Mouse (Mus musculus) mouse trophoblast stem cell (cell line): Measurements from ENCODE around the gene Pon3.
"Not testable (repeated sequence)": the region's sequence is repeated elsewhere in the genome, so short reads cannot be mapped to it uniquely, and the experiment has no call there.

Experiments
- in situ Hi-C, 2 experiments: fragments of 300-500 bp; cut with MseI, MboI; formaldehyde crosslinking; loops; 2 replicates in 1 of 2; 3 replicates in 1 of 2; pipeline ENCODE4 v1.15.1; 2025

Pon3 gene

DNA sequence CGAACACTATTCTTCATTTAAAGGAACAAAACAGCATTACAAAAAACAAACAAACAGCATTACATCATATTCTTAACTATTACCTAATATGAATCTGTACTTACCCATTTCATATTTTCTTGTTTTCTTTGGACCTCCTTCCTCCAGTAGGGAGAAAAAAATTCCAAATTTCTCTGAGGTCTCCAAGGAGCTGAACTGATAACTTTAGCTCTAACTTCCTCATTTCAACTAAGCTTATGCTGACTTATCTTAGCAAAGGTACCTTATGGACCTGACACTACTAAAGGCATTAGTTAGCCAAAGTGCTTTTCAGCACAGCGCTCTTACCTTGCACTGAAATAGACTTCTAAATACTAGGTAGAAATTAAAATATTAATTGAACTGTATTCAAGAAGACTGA lies 1.2 kb downstream of the Pon3 start:
- in situ Hi-C loops = no loop called here

DNA sequence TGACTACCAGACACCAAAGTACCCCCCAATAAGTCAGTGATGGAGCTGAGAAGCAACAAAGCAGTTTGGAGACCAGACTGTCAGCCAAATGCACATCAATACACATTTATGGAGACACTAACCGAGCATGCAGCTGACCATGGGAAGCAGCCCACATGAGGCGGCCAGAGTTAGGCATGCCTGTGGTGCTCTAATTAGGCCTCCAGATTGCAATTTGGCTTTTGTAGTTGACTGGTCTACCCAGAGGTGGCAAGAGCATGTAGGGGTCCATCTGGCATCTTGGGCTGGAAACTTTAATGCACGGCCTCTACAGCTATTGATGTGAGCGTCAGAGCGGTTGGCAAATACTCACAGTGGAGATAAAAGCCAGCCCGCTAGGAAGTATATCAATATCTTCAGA lies 10.2 kb downstream of the Pon3 start:
- in situ Hi-C loops = no loop called here

DNA sequence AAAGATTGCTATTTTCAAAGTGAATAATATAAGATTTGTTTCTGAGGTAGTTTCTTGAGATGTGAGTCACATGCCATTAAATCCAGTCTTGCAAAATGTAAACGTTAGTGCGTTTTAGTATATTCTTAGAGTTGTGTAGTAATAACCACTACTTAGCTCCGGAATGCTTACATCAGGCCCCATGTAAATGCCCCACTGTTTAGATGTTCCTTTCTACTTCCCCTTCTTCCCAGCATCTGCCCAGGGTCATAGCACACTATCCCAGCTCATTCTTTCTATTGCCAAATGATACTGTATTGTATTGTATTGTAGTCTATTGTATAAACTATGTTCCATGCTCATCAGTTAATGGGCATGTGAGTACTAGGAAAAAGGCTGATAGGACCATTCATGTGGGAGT lies 17.3 kb downstream of the Pon3 start:
- in situ Hi-C loops = no loop called here

DNA sequence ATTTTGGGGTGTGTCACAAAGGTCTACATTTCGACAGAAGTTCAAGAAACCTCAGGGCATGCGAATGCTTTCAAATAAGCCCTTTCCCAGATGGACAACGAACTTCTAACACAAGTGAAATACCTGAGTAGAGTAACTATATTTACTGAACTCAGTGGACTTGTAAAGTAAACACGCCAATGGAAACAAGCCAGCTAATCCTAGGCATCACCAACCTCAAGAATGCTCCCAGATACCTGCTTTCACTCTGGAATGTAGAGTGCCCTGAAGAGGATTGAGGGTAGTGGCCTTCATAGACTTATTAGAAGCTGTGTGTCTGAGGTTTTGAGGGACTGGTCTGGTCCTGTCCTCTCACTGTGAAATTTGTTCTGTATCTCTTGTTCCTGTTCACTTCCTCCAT lies 18.6 kb downstream of the Pon3 start:
- in situ Hi-C loops = no loop called here

DNA sequence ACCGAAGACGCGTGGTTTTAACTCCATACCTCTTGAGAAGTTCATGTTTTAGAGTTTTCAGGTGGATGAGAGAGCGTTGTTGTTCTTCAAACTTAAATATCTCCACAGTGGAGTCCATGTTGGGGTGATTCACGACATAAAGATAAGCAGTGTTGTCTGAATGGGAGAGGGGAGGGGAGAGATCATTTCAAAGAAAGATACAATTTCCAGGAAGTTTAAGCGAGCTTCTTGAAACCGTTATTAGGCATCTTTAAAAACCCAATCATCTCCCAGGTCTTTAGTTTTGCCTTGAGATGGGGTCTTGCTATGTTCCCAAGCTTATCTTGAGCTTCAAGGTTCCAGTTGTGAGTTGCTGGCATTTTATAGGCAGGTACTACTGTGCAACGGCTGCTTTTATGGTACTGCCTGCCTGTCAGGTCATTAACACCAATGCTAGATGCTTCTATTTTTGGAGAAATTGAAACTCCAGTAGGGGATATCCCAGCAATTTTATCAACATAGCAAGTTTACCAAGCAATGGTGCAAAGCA lies 19.2 kb downstream of the Pon3 start:
- in situ Hi-C loops = no loop called here

DNA sequence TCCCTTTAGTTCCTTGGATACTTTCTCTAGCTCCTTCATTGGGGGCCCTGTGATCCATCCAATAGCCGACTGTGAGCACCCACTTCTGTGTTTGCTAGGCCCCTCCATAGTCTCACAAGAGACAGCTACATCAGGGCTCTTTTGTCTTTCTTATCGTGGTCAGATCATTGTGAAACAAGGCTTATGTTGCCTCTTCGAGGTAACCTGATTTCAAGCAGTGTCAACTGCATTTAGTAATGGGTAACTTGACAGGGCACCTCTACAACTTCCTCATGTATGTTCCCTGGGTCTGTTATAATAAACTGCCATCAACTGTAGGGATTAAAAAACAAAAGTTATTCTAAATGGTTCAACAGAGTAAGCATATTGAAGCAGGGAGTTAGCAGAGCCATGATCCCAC lies 21.5 kb downstream of the Pon3 start:
- in situ Hi-C loops = no loop called here

DNA sequence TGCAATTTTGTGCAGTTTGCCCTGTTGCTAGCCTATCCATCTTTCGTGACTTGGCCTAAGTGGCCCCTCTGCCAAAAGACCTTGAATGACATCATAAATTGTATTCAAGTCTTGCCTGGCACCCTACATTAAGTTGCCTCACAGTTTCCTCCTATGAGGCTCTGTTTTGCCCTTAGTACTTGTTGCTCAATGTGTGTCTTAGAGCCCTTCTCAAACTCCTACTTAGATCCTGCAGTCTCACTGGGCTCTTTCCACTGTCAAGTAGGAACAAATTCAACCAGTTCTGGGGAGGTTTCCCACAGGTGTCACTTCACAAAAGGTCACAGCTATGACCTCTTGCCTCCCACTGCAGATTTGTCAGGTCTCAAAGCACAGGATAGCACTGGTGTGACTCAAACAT lies 22.3 kb downstream of the Pon3 start:
- in situ Hi-C loops = no loop called here

DNA sequence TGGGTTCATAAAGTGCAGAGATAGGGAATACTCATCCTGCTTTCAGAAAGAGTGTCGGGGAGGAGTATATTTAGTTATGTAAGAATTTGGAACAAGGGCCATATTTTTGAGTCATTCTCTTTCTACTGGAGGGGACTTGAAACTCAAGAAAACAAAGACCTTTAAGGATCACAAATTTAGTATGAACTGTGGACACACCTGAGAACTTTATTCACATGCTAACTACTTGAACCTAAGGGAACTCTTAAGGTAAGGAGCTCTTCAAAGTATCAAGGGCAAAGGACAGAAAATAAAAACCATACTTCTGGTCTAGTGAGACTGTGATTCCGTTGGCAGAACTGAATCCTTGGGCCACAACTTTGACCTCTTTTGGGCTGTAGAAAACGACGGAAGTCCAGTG lies 24.1 kb downstream of the Pon3 start:
- in situ Hi-C loops = no loop called here

DNA sequence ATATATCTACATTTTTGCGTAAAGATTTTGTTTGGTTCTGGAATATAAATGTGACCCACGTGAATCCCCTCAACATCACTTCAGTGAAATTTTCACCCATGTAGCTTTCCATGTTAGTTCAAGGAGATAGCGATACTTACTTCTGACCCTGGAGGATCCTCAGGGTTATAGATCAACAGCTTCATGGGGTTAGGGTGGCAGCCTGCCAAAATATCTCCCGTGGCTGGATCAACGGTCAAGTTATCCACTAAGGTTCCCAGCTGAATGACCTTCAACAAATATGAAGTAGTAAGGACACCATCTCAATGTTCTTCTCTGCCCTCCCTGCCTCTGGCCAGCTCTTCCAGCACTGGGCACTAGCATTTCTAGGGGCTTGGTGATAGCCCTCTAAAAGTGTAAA lies 25.8 kb downstream of the Pon3 start:
- in situ Hi-C loops = no loop called here

DNA sequence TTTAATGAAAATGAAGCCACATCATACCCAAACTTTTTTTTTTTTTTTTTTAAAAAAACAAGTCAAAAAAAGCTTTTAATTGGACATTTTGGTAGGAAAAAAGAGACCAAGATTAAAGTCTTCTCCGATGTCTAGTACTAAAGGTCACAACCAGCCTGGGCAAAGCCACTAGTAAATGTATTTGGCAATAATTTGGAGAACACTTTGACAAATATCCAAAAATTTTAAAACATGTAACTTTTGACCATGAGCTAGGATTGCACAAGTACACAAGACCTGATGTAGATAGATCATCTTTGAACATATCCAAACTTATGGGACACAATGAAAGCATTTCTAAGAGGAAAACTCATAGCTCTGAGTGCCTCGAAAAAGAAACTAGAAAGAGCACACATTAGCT lies 32.5 kb downstream of the Pon3 start:
- in situ Hi-C loops = not testable (repeated sequence)

DNA sequence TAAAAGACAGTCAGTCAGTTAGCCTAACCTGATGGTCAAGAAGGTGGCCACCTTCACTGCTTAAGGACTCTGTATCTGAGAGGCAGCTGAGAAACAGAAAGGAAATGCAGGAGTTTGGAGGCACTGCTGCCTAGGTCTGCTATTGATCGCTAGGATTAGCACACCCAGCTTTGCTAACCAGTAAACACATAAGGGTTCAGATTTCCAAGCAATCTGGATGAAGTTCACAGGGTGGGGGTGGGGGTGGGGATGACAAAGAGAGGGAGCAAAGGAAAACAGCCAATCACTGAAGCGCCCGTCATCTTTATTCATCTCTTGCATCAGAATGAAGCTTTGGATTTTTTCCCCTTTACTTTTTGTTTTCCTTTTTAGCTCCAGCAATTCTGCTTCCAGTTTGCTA lies 34.0 kb downstream of the Pon3 start:
- in situ Hi-C loops = no loop called here

DNA sequence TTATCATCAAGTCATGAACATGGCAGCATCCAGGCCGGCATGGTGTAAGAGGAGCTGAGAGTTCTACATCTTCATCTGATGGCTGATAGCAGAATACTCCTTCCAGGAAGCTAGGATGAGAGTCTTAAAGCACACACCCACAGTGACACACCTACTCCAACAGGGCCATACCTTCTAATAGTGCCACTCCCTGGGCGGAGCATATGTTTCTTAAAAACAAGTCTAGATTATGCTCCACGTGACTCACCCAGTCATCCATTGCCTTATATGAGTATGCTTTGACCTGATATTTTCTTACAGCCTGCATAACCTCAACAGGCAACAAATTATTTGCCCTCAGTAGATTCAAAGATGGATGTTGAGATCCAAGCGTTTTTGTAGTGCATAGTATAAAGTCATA lies 37.9 kb downstream of the Pon3 start:
- in situ Hi-C loops = no loop called here

DNA sequence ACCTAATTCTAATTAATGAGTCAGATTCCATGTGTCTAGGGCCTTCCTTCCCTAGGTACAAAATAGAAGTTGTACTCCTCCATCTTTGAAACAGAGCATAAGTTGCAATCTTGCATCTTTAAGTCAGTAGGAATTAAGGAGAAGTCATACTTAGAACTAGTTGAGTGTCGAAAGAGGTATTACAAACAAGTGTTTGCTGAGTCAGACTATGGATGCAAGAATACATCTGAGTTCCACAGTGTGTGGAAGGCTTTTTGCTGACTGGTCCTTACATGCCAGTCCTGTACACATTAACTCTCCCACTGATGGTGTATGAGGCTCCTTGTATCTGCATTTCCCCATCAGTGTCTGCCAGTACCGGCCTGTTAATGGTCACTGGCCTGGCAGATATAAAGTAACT lies 48.3 kb downstream of the Pon3 start:
- in situ Hi-C loops = no loop called here

DNA sequence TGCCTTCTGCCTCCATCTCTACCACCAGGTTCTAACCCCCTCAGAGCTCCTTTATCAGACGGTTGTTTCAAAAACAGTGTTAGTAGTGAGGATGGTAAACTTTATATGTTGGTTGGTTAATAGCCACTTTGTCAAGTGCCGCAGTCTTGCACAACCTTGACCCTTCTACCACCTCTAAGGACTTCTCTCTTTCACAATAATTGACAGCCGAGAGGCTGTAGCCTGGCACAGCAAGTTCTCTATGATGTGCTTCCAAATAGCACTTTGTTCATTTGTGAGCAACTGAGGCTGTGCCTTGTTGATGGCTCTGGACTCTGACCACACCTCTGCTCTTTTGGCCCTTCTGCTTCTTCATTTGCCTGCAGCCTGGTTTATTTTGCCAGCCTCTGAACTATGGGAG lies 56.2 kb downstream of the Pon3 start:
- in situ Hi-C loops = no loop called here

DNA sequence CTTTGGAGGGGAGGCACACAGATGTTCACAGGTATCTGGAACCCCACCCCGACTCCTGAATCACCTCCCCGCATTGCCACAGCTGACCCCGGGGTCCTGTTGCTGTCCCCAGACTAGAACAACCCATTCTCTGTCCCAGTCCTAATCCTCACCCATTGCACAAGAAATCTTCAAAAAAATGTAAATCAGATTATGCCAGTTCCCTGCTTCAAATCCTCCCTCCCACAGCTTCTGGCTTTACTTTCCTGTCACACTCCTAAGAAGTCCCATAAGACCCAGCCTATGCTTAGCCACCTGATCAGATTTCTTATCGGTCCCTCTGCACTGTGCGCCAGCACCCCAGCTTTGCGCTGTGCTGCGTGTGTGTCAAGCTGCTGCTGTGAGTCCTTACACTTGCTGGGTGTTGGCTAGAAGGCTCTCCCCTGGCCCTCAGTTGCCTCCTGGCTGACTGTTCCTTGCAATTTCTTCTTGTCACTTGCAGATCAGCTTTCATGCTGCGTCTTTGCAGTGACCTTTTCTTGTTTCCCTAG lies 56.6 kb downstream of the Pon3 start:
- in situ Hi-C loops = no loop called here

DNA sequence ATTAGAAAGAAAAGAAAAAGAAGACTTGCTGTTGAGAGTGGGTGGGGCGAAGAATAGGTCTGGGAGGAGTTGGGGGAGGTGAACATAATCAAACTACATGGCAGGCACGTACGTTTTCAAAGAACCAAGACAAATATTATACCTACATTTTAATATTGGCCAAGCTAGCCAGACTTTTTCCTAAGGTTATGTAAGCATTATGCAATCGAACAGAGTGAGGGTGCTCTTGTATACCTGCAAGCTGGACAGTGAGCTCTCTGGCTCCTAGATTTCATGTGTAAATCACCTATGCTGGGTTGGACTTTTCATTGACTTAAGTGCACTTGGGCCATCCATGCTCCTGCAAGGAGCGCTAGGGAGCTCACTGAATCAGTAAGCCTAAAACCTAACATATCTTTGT lies 57.5 kb downstream of the Pon3 start:
- in situ Hi-C loops = no loop called here

DNA sequence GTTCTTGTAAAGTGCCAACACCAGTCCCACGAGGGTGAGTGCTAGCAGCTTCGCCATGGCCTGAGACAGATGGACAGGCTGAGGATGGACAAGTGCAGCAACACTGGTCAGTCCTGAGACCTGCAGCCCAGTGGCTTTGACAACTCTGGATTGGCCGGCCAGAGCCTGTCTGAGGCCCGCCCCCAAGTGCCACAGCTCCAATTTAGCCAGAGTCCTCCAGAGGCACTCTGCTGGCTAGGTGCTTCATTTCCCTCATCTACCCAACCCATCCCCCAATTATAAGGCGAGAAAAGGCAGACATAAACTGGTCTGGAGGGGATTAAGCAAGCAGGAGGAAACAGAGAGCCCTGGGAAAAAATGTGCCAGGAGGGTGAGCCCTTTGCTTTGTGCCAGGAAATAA lies 62.4 kb downstream of the Pon3 start, which contains the start of gene Pon1:
TSS of gene Pon1 (minus strand) at position 254 of the 400 bp plus-strand sequence.
- in situ Hi-C loops = no loop called here

DNA sequence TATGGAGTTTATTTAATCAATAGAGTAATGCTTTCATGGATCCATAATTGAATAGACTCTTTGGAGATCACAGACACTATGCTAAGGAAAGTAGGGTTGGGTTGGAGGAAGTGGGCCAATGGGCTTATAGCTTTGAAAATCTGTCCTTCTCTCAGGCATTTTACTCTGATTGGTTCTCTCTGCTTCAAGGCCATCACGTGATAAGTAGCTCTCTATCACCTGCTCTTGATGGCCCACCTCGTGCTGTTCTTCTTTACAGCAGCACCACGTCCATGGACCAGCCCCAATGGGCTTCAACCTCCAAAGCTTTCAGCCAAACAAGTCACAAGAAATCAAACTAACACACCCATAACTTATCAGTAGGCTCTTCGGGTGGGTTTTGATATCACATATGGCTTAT lies 65.3 kb downstream of the Pon3 start:
- in situ Hi-C loops = no loop called here

DNA sequence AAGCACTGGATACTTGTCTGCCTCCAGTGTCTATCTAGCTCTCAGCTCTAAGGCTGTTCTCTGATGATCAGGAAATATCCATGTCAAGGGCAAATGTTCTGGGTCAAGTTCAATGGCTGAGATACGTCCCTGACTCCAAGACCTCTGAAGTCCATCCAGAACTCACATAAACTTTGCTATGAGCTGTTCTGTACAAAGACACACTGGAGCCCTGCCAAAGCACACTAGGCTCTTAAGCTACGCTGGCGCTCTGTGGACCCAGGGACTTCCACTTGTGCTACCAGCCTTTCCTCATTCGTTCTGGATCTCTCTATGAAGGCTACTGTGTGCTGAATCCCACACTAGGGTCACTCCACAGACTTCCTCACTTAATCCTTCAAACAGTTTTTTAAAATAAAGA lies 66.6 kb downstream of the Pon3 start:
- in situ Hi-C loops = no loop called here

DNA sequence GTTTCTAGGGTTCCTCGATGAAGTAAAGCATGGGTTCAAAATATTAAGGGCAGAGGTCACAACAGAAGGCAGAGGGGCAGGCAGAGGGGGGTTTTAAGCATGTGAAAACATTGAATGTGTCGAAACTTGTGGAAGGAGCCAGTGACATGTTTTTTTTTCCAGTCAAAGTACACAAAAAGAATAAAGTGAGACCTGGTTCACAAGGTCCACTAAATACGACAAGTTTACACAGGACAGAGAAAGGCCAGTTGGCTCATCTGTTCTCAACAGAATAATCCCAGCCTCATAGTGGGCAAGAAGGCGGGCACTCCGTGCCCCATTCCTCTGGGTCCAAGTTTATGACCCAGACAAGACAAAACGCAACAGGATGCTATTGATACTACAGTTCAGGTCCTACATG lies 67.1 kb downstream of the Pon3 start:
- in situ Hi-C loops = no loop called here

DNA sequence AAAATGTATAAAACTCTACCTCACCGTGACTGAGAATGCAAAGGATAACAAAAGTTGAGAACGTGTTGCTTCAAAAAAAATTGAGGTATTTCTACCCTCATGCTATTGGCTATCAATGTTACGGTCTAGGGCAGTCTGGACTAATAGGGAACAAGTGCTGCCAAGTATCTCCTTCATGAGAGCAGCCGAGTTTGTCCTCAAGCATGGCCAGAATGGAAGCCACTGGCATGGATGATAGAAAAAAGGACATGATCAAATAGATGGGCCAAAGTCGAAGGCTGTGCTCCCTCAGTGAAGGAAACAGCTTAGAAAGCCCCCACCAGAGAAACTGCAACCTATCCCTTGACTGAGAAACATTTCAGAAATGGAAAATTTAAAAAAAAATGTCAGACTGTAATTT lies 68.0 kb downstream of the Pon3 start:
- in situ Hi-C loops = no loop called here

DNA sequence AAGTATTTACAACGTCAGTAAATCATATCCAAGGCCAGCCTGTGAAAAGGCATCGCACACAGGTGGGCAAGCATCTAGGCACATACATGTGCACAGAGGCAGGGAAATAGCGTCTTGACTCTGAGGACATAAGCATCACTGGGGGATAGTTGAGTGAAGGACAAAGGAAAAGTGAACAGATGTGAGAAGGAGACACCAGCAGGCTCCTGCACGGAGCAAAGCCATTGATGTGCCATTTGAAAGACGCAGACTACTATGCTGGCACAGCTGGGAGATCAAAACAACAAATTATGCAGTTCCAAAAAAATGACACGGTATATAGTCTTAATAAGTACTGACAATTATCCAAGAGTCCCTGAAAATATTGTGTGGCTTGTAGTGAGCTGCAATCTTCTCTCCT lies 68.5 kb downstream of the Pon3 start:
- in situ Hi-C loops = no loop called here

DNA sequence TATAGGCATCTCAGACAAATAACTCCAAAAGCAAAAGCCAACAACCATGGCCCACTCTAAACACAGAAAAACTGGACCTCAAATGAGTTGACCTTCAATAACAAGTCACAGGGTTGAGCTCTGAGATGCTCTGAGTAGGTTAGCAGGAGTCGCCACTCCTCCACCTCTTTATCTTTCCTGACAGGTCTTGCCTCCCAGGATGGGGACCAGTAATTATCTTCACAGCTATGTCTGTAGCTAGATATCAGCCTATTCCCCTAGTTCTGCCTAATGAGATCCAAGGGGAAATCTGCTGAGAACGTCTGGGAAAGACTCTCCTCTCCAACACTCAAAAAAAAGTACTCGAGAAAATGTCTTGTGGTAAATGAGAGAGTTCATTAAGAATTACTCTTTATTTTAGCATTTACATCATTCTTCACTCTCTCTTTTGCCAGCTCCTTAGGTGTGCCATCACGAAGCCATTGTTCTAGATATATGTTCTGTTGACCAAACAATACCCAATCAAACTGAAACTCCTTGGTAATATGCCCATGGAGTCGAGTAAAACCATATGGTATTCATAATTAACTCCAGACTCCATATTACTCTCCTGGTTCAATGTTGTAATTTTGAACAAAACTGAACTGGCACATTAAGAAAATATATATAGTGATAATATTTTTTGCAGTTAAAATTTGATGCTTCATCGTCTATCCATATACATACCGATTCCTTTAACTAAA lies 69.7 kb downstream of the Pon3 start:
- in situ Hi-C loops = no loop called here

DNA sequence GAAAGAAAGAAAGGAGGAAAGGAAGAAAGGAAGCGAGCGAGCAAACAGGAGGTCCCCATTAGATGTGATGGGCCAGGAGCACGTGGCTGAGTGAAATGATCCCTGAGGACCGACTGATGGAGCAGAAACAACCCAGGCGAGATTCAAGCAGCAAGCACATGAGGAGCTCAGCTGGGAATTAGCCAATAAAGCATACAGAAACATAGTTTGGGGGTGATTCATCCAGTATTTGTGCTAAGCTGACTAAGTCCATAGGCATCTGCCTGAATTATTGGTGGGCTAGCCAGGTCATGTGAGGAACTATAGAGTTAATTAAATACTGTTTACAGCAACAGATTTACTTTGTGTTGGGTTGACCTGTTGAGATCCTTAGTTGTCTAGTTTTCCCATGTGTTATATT lies 75.4 kb downstream of the Pon3 start:
- in situ Hi-C loops = no loop called here
